ENCODE assay signal across 19 mouse cellular contexts in genomic region chr17:66297721-66298120, GRCm38 (mm10).
DNase-seq lines count a peak whose midpoint lies in the region; TF ChIP-seq lines count a peak whose summit lies in the region.
"Had no signal": no experiment of that assay in that cellular context is flagged by ENCODE, and none has a peak within 500 bp of the region (broad histone marks: within the 10 kb centered on the region; RNA-seq: fewer than 3 reads in every experiment).

No protein-coding gene starts in this region.

- intact Hi-C loops in gastrocnemius, postnatal 36 days (cut with DNase I) = no loop called here

- DNase-seq in gastrocnemius, postnatal 25 days = peak; percentile 1
- DNase-seq in gastrocnemius, postnatal 36 days = no peak
- peak; percentile 71 for DNase-seq in testis, postnatal 14 days (ENCODE audit: low spot score)
- DNase-seq in urinary bladder, adult 18-20 months (ENCODE audit: low spot score in 2 of 2) = no peak
- DNase-seq: adrenal gland, adult 8-10 months; adrenal gland, postnatal 14 days; adrenal gland, postnatal 36 days; B cell, adult 2 months; cerebellum, adult 11-12 months; cerebellum, adult 2 months; cerebellum, adult 9-10 months; cerebellum, postnatal 25 days had no signal

- no peaks in the 10 kb centered on the region for H3K27me3 ChIP-seq in testis, adult 2 months (ENCODE audit: control insufficient read depth, insufficient read depth, low read length)
- H3K27me3 ChIP-seq: CH12.LX; embryonic facial prominence, embryonic 12.5 days; forebrain, embryonic 13.5 days; Patski had no signal

- no peaks in the 10 kb centered on the region for H3K4me1 ChIP-seq in testis, adult 2 months (ENCODE audit: control insufficient read depth, insufficient read depth, low read length)
- H3K4me1 ChIP-seq: embryonic facial prominence, embryonic 10.5 days; embryonic facial prominence, embryonic 12.5 days; forebrain, embryonic 13.5 days had no signal

- TF ChIP-seq CTCF in testis, adult 2 months (IDR thresholded peaks at IDR 0.05; ENCODE audit: control insufficient read depth, insufficient read depth, insufficient replicate concordance, low read depth, low read length) = no peak

- H3K36me3 ChIP-seq in testis, adult 2 months (ENCODE audit: control insufficient read depth, insufficient read depth, low read length) = no peaks in the 10 kb centered on the region
- H3K36me3 ChIP-seq: embryonic facial prominence, embryonic 10.5 days; embryonic facial prominence, embryonic 12.5 days; G1E had no signal

- 0 out of 2 replicates have a peak overlapping the region, but pooled peaks have one; percentile 12 for H3K27ac ChIP-seq in testis, adult 2 months (ENCODE audit: control insufficient read depth, insufficient read depth, low read depth, low read length)
- H3K27ac ChIP-seq: embryonic facial prominence, embryonic 10.5 days; embryonic facial prominence, embryonic 12.5 days; forebrain, embryonic 13.5 days had no signal

- no peak for TF ChIP-seq POLR2A in testis, adult 2 months (IDR thresholded peaks at IDR 0.05; ENCODE audit: control insufficient read depth, low read depth, low read length)

- no peak overlapping the region for H3K4me3 ChIP-seq in testis, adult 2 months (ENCODE audit: control insufficient read depth, low read depth, low read length)
- H3K4me3 ChIP-seq: embryonic facial prominence, embryonic 10.5 days; embryonic facial prominence, embryonic 12.5 days; forebrain, embryonic 13.5 days had no signal

Comparison
In these comparisons a context has a peak if more than half of its experiments do, and no peak if none do; other contexts are left out.
1. DNase-seq: peak in gastrocnemius, postnatal 25 days (single experiment) and testis, postnatal 14 days (single experiment); none in gastrocnemius, postnatal 36 days (0 of 2) and urinary bladder, adult 18-20 months (0 of 2).